Comparison of ENCODE assay signal across 7 mouse cellular contexts in the genomic region with DNA sequence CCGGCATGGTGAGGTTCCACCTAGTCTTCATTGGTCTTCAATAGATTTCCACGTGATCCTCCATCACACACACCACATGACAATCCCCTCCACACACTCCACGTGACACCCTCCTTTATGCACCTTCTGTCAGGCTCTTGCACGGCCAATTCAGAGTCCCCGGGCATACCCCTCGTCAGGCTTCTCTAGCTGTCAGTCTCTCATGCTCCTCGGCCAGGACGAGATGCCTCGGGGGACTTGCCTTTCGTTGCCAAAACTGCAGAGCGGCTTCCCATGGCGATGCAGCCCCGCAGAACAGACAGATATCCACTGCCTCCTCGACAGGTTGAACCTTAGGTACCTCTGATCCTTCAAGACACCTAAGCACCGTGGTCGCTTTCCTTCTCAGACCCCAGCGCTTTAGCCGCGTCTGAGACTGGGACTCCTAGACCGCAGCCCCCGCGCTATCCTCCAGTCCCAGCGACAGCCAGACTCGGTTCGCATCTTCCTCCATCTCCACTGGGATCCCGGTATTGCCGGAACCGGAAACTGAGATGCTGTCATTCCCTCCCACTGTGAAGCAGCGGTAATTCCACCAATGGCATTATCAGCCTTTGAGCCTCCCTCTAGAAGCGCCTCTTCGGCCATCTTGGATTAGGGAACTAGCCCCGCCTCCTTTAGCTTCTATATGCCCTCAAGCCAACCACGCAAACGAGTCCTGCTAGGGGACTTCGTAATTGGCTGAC. TPM values are rescaled to one million over a fixed set of nuclear protein-coding genes. Genes with fewer than 3 reads are reported as not detected.
DNase-seq lines count a peak whose midpoint lies in the region; ATAC-seq and TF ChIP-seq lines count a peak whose summit lies in the region.

A gene (minus strand): TSS at position 535 of the 725 bp plus-strand sequence.

- TF ChIP-seq CTCF in intestine, postnatal 0 days (IDR thresholded peaks at IDR 0.05; ENCODE audit: low read depth) = no peak
- no peak for TF ChIP-seq CTCF in small intestine, adult 2 months (IDR thresholded peaks at IDR 0.05; ENCODE audit: extremely low read depth, insufficient read length, insufficient replicate concordance, low read depth, low read length)

- peak within 1 kb of the TSS; percentile 95 for H3K4me2 ChIP-seq in intestine, postnatal 0 days (replicated peaks; ENCODE audit: low read depth)
- H3K4me2 ChIP-seq in midbrain, embryonic 12.5 days (replicated peaks) = peak within 1 kb of the TSS; percentile 83

- intact Hi-C loops in left cerebral cortex, postnatal 4 days (cut with DNase I) = no loop called here

- H3K27ac ChIP-seq in embryonic facial prominence, embryonic 10.5 days (replicated peaks) = peak within 1 kb of the TSS; percentile 81
- peak within 1 kb of the TSS; percentile 41; the same call in 1 of the 2 replicates for H3K27ac ChIP-seq in intestine, postnatal 0 days (ENCODE audit: low read depth, low read length)
- H3K27ac ChIP-seq in midbrain, embryonic 12.5 days (replicated peaks) = peak within 1 kb of the TSS; percentile 46
- H3K27ac ChIP-seq in small intestine, adult 2 months (ENCODE audit: insufficient read depth, low read depth, low read length) = peak within 1 kb of the TSS; percentile 89

- no peaks in the 10 kb centered on the region for H3K9me3 ChIP-seq in embryonic facial prominence, embryonic 10.5 days
- H3K9me3 ChIP-seq in intestine, postnatal 0 days (ENCODE audit: control insufficient read depth) = no peaks in the 10 kb centered on the region
- H3K9me3 ChIP-seq in midbrain, embryonic 12.5 days = no peaks in the 10 kb centered on the region

- WGBS in embryonic facial prominence, embryonic 10.5 days = 1% methylated on average over 35 of the region's 35 CpGs
- WGBS in intestine, postnatal 0 days = 1% methylated on average over 35 of the region's 35 CpGs
- WGBS in midbrain, embryonic 12.5 days = under 1% methylated on average over 35 of the region's 35 CpGs
- under 1% methylated on average over 35 of the region's 35 CpGs for WGBS in small intestine, adult 2 months

- ATAC-seq in intestine, postnatal 0 days = peak; percentile 94
- ATAC-seq in midbrain, embryonic 12.5 days (ENCODE audit: low FRiP score, low read depth) = peak; percentile 98

- TF ChIP-seq POLR2A in small intestine, adult 2 months (IDR thresholded peaks at IDR 0.05; ENCODE audit: low read depth, low read length) = peak; percentile 72

- H3K4me1 ChIP-seq in embryonic facial prominence, embryonic 10.5 days = peaks cover 27% of the 10 kb centered on the region
- H3K4me1 ChIP-seq in intestine, postnatal 0 days (replicated peaks; ENCODE audit: control insufficient read depth, insufficient read depth, low read length) = 0 out of 2 replicates have a peak, but pooled peaks cover 11% of the 10 kb centered on the region
- H3K4me1 ChIP-seq in midbrain, embryonic 12.5 days = peaks cover 25% of the 10 kb centered on the region
- H3K4me1 ChIP-seq in small intestine, adult 2 months (ENCODE audit: control insufficient read depth, insufficient read depth, insufficient read length, low read length) = peaks cover 24% of the 10 kb centered on the region; the same call in 1 of the 2 replicates

- DNase-seq in adrenal gland, postnatal 10 days = peak; percentile 95
- DNase-seq in embryonic facial prominence, embryonic 10.5 days (ENCODE audit: low spot score) = peak; percentile 91
- DNase-seq in gonadal fat pad, adult 2 months (ENCODE audit: low read depth) = peak; percentile 97
- peak; percentile 93 for DNase-seq in left cerebral cortex, postnatal 4 days

- H3K36me3 ChIP-seq in embryonic facial prominence, embryonic 10.5 days (replicated peaks) = peaks cover 20% of the 10 kb centered on the region
- H3K36me3 ChIP-seq in intestine, postnatal 0 days (ENCODE audit: control insufficient read depth, insufficient read depth) = peaks cover 17% of the 10 kb centered on the region
- peaks cover 19% of the 10 kb centered on the region for H3K36me3 ChIP-seq in midbrain, embryonic 12.5 days
- peaks cover 14% of the 10 kb centered on the region for H3K36me3 ChIP-seq in small intestine, adult 2 months (ENCODE audit: control insufficient read depth, insufficient read depth, low read length)

- peak within 1 kb of the TSS; percentile 81 for H3K4me3 ChIP-seq in embryonic facial prominence, embryonic 10.5 days
- H3K4me3 ChIP-seq in intestine, postnatal 0 days (ENCODE audit: low read depth, low read length) = peak within 1 kb of the TSS; percentile 68
- peak within 1 kb of the TSS; percentile 84 for H3K4me3 ChIP-seq in midbrain, embryonic 12.5 days
- H3K4me3 ChIP-seq in small intestine, adult 2 months (ENCODE audit: low read depth, low read length) = peak within 1 kb of the TSS; percentile 79

- H3K9ac ChIP-seq in intestine, postnatal 0 days (ENCODE audit: low read depth, low read length) = peak within 1 kb of the TSS; percentile 59
- H3K9ac ChIP-seq in midbrain, embryonic 12.5 days (replicated peaks) = peak within 1 kb of the TSS; percentile 76

- no peaks in the 10 kb centered on the region for H3K27me3 ChIP-seq in embryonic facial prominence, embryonic 10.5 days (replicated peaks; ENCODE audit: low read depth, poor library complexity, severe bottlenecking)
- H3K27me3 ChIP-seq in intestine, postnatal 0 days (replicated peaks; ENCODE audit: control insufficient read depth, insufficient read depth, low read length) = no peaks in the 10 kb centered on the region
- peaks cover 6% of the 10 kb centered on the region; the same call in 1 of the 2 replicates for H3K27me3 ChIP-seq in midbrain, embryonic 12.5 days
- no peaks in the 10 kb centered on the region for H3K27me3 ChIP-seq in small intestine, adult 2 months (ENCODE audit: control insufficient read depth, insufficient read depth, low read length)

RNA-seq across cellular contexts. Expression of the gene that starts here (rescaled TPM):
- 10 to 100 TPM; 37.8 to 47.6 TPM for total RNA-seq in adrenal gland, postnatal 10 days (2021)
- polyA plus RNA-seq in embryonic facial prominence, embryonic 10.5 days (2016; fragmentation: Nextera tagmentation; extraction: Ambion mirVana) = 17.5 and 17.6 TPM in 2 replicates
- 39.1 and 45.0 TPM in 2 replicates for polyA plus RNA-seq in gonadal fat pad, adult 2 months (2012; rRNA removed)
- 30.4 and 31.7 TPM in 2 replicates for polyA plus RNA-seq in intestine, postnatal 0 days (2015; fragmentation: Nextera tagmentation; extraction: Ambion mirVana)
- 10 to 100 TPM; 43.7 to 47.7 TPM for total RNA-seq in left cerebral cortex, postnatal 4 days (2021)
- 23.6 and 24.6 TPM in 2 replicates for polyA plus RNA-seq in midbrain, embryonic 12.5 days (2016; fragmentation: Nextera tagmentation; extraction: Ambion mirVana)
- 19.7 and 44.8 TPM in 2 replicates for polyA plus RNA-seq in small intestine, adult 2 months (2012; rRNA removed)

Comparison
In these comparisons a context has a peak if more than half of its experiments do, and no peak if none do; other contexts are left out.
1. Peak in every context shown above with its lines: DNase-seq, ATAC-seq, H3K4me3 ChIP-seq and H3K27ac ChIP-seq.